In the genomic region with DNA sequence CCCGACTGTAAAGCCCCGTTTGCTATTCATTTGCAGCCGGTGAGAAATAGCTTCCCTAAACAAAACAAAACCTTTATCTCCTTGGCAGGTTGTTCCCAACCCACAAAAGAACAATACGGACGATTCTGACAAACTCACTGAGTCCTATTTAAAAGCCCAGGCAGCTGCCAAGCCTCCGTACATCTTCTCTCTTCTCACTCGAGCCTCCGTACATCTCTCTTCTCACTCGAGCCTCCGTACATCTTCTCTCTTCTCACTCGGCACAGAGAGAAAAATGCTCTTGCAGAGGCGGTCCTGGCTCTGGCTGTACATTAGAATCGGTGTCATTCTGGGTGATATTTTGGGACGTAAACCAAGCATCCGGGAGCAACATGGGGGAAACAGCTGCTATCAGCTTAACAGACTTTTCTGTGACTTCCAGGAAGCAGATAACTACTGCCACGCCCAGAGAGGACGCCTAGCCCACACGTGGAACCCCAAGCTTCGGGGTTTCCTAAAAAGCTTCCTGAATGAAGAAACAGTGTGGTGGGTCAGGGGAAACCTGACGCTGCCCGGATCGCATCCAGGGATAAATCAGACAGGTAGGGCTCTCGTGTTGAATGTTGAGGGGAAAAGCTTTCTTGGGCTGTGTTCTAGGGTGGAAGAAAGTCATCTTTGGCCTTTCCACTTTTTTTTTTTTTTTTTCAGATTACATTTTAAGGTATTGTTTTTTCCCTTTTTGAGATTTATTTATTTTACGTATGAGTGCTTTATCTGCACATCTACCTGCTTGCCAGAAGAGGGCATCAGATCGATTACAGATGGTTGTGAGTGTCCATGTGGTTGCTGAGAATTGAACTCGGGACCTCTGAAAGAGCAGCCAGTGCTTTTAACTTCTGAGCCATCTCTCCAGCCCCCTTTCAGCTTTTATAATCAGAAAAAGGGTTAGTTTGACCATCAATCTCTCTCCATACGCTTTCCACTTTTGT, we compare ENCODE assay signal across 8 mouse cellular contexts. TPM values are rescaled to one million over a fixed set of nuclear protein-coding genes. Genes with fewer than 3 reads are reported as not detected.
DNase-seq lines count a peak whose midpoint lies in the region; ATAC-seq lines count a peak whose summit lies in the region.

A gene (plus strand): TSS at position 275 of the 968 bp plus-strand sequence.

- 0 out of 2 replicates have a peak, but pooled peaks cover 2% of the 10 kb centered on the region for H3K9me3 ChIP-seq in lung, embryonic 16.5 days (ENCODE audit: control insufficient read depth, low read length)

- H3K4me2 ChIP-seq in lung, embryonic 16.5 days (ENCODE audit: low read depth, low read length), result peak within 1 kb of the TSS; percentile 6; the same call in 1 of the 2 replicates

- no peak for ATAC-seq in lung, embryonic 16.5 days (ENCODE audit: low read depth)
- peak; percentile 56 to 63 for ATAC-seq in hematopoietic stem cell, adult 5-6 weeks (replicated peaks in 1 of 2; ENCODE audit: insufficient read depth in 1 of 2, low FRiP score in 2 of 2, low TSS enrichment in 1 of 2, low read depth in 1 of 2, poor library complexity in 2 of 2, severe bottlenecking in 2 of 2)
- ATAC-seq in neutrophil, adult 5-6 weeks (ENCODE audit: extremely low read depth, insufficient number of reproducible peaks, low FRiP score, poor library complexity, severe bottlenecking), result 0 out of 2 replicates have a peak, but pooled peaks have one; percentile 30

- 50% methylated on average over 27 of the region's 27 CpGs for WGBS in lung, embryonic 16.5 days

- DNase-seq in lung, postnatal 25 days (ENCODE audit: low spot score), result no peak
- peak; percentile 21 for DNase-seq in ZHBTc4 (ENCODE audit: low read depth, low spot score)
- DNase-seq in ovary, adult 18-20 months (ENCODE audit: low spot score), result no peak
- DNase-seq in kidney, postnatal 36 days, result no peak
- no peak for DNase-seq in spleen, postnatal 14 days (ENCODE audit: low spot score in 2 of 2)

- no peaks in the 10 kb centered on the region for H3K36me3 ChIP-seq in lung, embryonic 16.5 days (ENCODE audit: control insufficient read depth, insufficient read depth, low read length)

- no peak within 1 kb of the TSS for H3K9ac ChIP-seq in lung, embryonic 16.5 days (ENCODE audit: low read length)

- H3K4me3 ChIP-seq in lung, embryonic 16.5 days (ENCODE audit: low read length), result no peak within 1 kb of the TSS

- H3K27me3 ChIP-seq in lung, embryonic 16.5 days (ENCODE audit: control insufficient read depth, insufficient read depth, low read depth, low read length), result no peaks in the 10 kb centered on the region

- no peak within 1 kb of the TSS for H3K27ac ChIP-seq in lung, embryonic 16.5 days (ENCODE audit: low read length)

- H3K4me1 ChIP-seq in lung, embryonic 16.5 days (replicated peaks; ENCODE audit: control insufficient read depth, insufficient read depth, low read length), result no peaks in the 10 kb centered on the region

RNA-seq across cellular contexts. Expression of the gene that starts here (rescaled TPM):
- 0.08 TPM in 1 of 2 replicates, not detected in the other for polyA plus RNA-seq in lung, embryonic 16.5 days (2015; fragmentation: Nextera tagmentation; extraction: Ambion mirVana)
- 0.55 and 0.94 TPM in 2 replicates for total RNA-seq in hematopoietic stem cell, adult 5-6 weeks (2017)
- 0.61 and 0.81 TPM in 2 replicates for total RNA-seq in neutrophil, adult 5-6 weeks (2017)

Comparison
In these comparisons a context has a peak if more than half of its experiments do, and no peak if none do; other contexts are left out.
1. Peak in ATAC-seq in hematopoietic stem cell, adult 5-6 weeks; RNA of the gene not detected or under 1 TPM.
2. Peak in ATAC-seq in neutrophil, adult 5-6 weeks; RNA of the gene not detected or under 1 TPM.